Mouse (Mus musculus): ENCODE data around the gene Sspn.

Gene Sspn

DNA sequence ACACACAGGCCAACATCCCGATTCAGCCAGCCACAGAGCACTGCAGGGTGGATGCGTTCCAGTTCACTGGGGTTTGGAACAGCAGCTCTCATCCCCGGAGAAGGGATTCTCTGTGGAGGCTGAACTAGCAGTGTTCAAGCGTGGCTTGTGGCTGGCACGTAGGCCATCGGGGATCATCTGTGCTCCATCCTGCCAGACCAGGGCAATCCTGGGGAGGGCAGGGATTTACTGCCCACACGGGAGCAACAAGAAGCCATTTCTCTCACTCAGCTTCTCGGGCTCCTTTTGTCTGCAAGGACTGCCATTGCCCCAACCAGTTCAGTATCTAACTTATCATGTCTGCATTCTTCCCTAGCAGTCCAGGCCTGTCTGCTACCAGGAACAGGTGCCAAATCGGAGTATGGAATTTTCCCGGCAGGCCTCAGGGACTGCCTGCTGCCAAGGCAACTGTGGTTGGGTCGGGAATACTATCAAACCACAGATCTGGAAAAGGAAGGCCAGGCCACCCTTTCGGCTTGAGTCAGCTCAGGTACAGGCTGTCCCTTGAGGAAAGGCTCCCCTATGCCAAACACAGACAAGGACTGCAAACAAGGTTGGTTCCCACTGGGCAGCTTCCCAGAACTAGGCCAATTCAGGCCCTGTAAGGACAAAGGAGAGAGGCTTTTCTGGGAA, 78.8 kb downstream of the Sspn start:
- peak; percentile 95 for DNase-seq (ENCODE audit: extremely low read depth, insufficient read length, low spot score)

DNA sequence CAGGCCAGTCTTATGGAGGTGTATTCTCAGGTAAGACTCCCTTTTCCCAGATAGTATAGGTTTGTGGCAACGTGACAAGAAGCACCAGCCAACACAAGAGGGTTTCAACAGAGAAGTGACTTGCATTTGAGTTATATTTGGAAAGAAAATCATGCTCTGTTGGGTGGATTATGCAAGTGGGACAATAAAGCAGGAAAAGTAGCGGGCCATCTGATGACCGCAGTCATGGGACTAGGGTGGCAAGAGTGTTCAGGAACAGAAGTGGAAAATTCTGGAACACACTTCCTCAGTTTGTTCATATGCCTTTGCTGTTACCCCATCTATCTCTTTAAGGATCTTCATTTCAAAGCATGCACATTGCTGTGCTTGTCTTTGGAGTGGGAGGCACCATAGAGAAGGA, 82.9 kb downstream of the Sspn start:
- DNase-seq (ENCODE audit: extremely low read depth, insufficient read length, low spot score), result no peak

All from 3134 (cell line).